Mouse (Mus musculus) E14TG2a.4 (cell line): Measurements from ENCODE around the gene Krtap31-2.

ENCODE experiments used
- CTCF ChIP-seq: conservative IDR thresholded peaks from 2 replicates; pipeline ENCODE4 v1.5.1; 2014; ENCODE audit warnings: low read length
- POU5F1 ChIP-seq: IDR thresholded peaks from 2 replicates; pipeline ENCODE4 v1.6.1; 2014; ENCODE audit warnings: low read length, borderline replicate concordance

- TF ChIP-seq CTCF (no peak), POU5F1 (no peak)
Measured at GRCm38 (mm10) chr11:99914451-99914850, 21.6 kb upstream of the Krtap31-2 start, which contains the start of gene Gm11565.
